8 mouse cellular contexts compared by ENCODE assay signal in genomic region chr10:39731736-39732265, GRCm38 (mm10). TPM values are rescaled to one million over a fixed set of nuclear protein-coding genes. Genes with fewer than 3 reads are reported as not detected.
DNase-seq lines count a peak whose midpoint lies in the region; ATAC-seq and TF ChIP-seq lines count a peak whose summit lies in the region.

Gene Rev3l, plus strand, starts transcription at chr10:39732118.

- peaks cover 4% of the 10 kb centered on the region for H3K36me3 ChIP-seq in heart, embryonic 13.5 days
- H3K36me3 ChIP-seq in liver, embryonic 11.5 days (ENCODE audit: control insufficient read depth, insufficient read depth, low read length), result no peaks in the 10 kb centered on the region
- H3K36me3 ChIP-seq in myocyte (ENCODE audit: control insufficient read depth, insufficient read depth), result no peaks in the 10 kb centered on the region

- peak; percentile 88 for DNase-seq in brain, embryonic 18.5 days (ENCODE audit: low read depth, low spot score)
- peak; percentile 58 for DNase-seq in fibroblast of lung, adult 2 months (ENCODE audit: low read depth)
- peak; percentile 96 for DNase-seq in kidney, postnatal 10 days
- DNase-seq in liver, embryonic 11.5 days (ENCODE audit: low spot score), result peak; percentile 88
- DNase-seq in spleen, postnatal 4 days (ENCODE audit: low spot score in 2 of 2), result peak; percentile 89 to 95

- H3K27me3 ChIP-seq in heart, embryonic 13.5 days (replicated peaks), result no peaks in the 10 kb centered on the region
- H3K27me3 ChIP-seq in liver, embryonic 11.5 days (replicated peaks; ENCODE audit: control insufficient read depth, insufficient read depth, low read length), result no peaks in the 10 kb centered on the region
- no peaks in the 10 kb centered on the region for H3K27me3 ChIP-seq in myocyte (ENCODE audit: control insufficient read depth, insufficient read depth, insufficient read length)

- H3K27ac ChIP-seq in heart, embryonic 13.5 days (replicated peaks), result peak within 1 kb of the TSS; percentile 100
- peak within 1 kb of the TSS; percentile 97 for H3K27ac ChIP-seq in liver, embryonic 11.5 days (ENCODE audit: low read depth, low read length)

- peak; percentile 48 for ATAC-seq in CD4-positive, CD25-positive, alpha-beta regulatory T cell, adult 4 months
- peak; percentile 69 for ATAC-seq in heart, embryonic 13.5 days (ENCODE audit: extremely low read depth, insufficient number of reproducible peaks, low FRiP score, low TSS enrichment)
- ATAC-seq in liver, embryonic 11.5 days (replicated peaks; ENCODE audit: low FRiP score), result peak; percentile 77

- peak within 1 kb of the TSS; percentile 97 for H3K9ac ChIP-seq in heart, embryonic 13.5 days
- H3K9ac ChIP-seq in liver, embryonic 11.5 days (ENCODE audit: low read depth, low read length), result peak within 1 kb of the TSS; percentile 96

- H3K4me1 ChIP-seq in heart, embryonic 13.5 days, result peaks cover 25% of the 10 kb centered on the region
- H3K4me1 ChIP-seq in liver, embryonic 11.5 days (replicated peaks; ENCODE audit: control insufficient read depth, insufficient read depth, low read length), result peaks cover 7% of the 10 kb centered on the region; the same call in 1 of the 2 replicates

- peak within 1 kb of the TSS; percentile 84 for H3K4me2 ChIP-seq in heart, embryonic 13.5 days
- peak within 1 kb of the TSS; percentile 88 for H3K4me2 ChIP-seq in liver, embryonic 11.5 days
- H3K4me2 ChIP-seq in myocyte (ENCODE audit: low read depth), result peak within 1 kb of the TSS; percentile 95

- no peaks in the 10 kb centered on the region for H3K9me3 ChIP-seq in heart, embryonic 13.5 days
- no peaks in the 10 kb centered on the region for H3K9me3 ChIP-seq in liver, embryonic 11.5 days (ENCODE audit: control insufficient read depth, low read length)

- H3K4me3 ChIP-seq in heart, embryonic 13.5 days, result peak within 1 kb of the TSS; percentile 88
- H3K4me3 ChIP-seq in liver, embryonic 11.5 days (ENCODE audit: low read depth, low read length), result peak within 1 kb of the TSS; percentile 92
- H3K4me3 ChIP-seq in myocyte, result peak within 1 kb of the TSS; percentile 71

- H3ac ChIP-seq in myocyte (ENCODE audit: control insufficient read depth, insufficient read length), result peak within 1 kb of the TSS; percentile 81

- TF ChIP-seq POLR2A in myocyte (IDR thresholded peaks at IDR 0.05; ENCODE audit: insufficient read length, low read depth), result peak; percentile 80

- peaks cover 41% of the 10 kb centered on the region for H3K79me2 ChIP-seq in myocyte (ENCODE audit: control insufficient read depth, insufficient read depth)

- under 1% methylated on average over 47 of the region's 64 CpGs for WGBS in heart, embryonic 13.5 days
- WGBS in liver, embryonic 11.5 days, result under 1% methylated on average over 49 of the region's 64 CpGs

TF ChIP-seq in myocyte, 11 proteins besides CTCF, POLR2A, EP300 and RAD21:
- TF ChIP-seq E2F4 (IDR thresholded peaks at IDR 0.05; ENCODE audit: insufficient read depth) (no peak), TCF3 (IDR thresholded peaks at IDR 0.05; ENCODE audit: insufficient read length, low read depth) (peak; percentile 12), POLR2AphosphoS2 (IDR thresholded peaks at IDR 0.05; ENCODE audit: insufficient read length, low read depth) (peak; percentile 60), REST (IDR thresholded peaks at IDR 0.05; ENCODE audit: insufficient read depth, insufficient read length) (no peak)

RNA-seq across cellular contexts. Expression of gene Rev3l, which starts in this region (rescaled TPM):
- 10 to 100 TPM; 14.6 to 15.5 TPM for polyA plus RNA-seq in CD4-positive, CD25-positive, alpha-beta regulatory T cell, adult 4 months (2017; shearing (Covaris generic))
- 8.1 and 8.6 TPM in 2 replicates for polyA plus RNA-seq in heart, embryonic 13.5 days (2015; fragmentation: Nextera tagmentation; extraction: Ambion mirVana)
- 8.7 and 9.5 TPM in 2 replicates for polyA plus RNA-seq in liver, embryonic 11.5 days (2014; fragmentation: Nextera tagmentation; extraction: Ambion mirVana)
- polyA plus RNA-seq in myocyte (2012; fragmentation: generic; extraction: Trizol), result 2.4 TPM

Comparison
In these comparisons a context has a peak if more than half of its experiments do, and no peak if none do; other contexts are left out.
1. Peak in every context shown above with its lines: DNase-seq, ATAC-seq, H3K4me3 ChIP-seq and H3K27ac ChIP-seq.